Mouse (Mus musculus): ENCODE measurements around the gene Nlk. TPM values are rescaled to one million over a fixed set of nuclear protein-coding genes. Genes with fewer than 3 reads are reported as not detected.

Gene Nlk
- polyA plus RNA-seq (2014; fragmentation: Illumina TruSeq; extraction: RNeasy Lipid Tissue Mini Kit (QIAGEN cat#74804); ENCODE audit: low read depth, low replicate concordance): 39.5 TPM

GRCm38 (mm10) chr11:78696777-78697752, at the start of gene Nlk:
Gene Nlk (minus strand): TSS chr11:78697373.

GRCm38 (mm10) chr11:78550168-78551058, 146.8 kb downstream of the Nlk start, which contains the start of gene Tmem97:
Gene Tmem97 (minus strand): TSS chr11:78550777.

GRCm38 (mm10) chr11:78536080-78536689, 161.0 kb downstream of the Nlk start, which contains the start of the genes Tnfaip1 and Ift20:
Gene Tnfaip1 (minus strand): TSS chr11:78536332.
Gene Ift20 (plus strand): TSS chr11:78536361.

Other genes starting within 250 kb of the Nlk start
- 2.1 TPM for gene Slc46a1, start 231.7 kb downstream of the Nlk start, polyA plus RNA-seq (2014; fragmentation: Illumina TruSeq; extraction: RNeasy Lipid Tissue Mini Kit (QIAGEN cat#74804); ENCODE audit: low read depth, low replicate concordance)
- not detected for gene Sarm1, start 199.6 kb downstream of the Nlk start, polyA plus RNA-seq (2014; fragmentation: Illumina TruSeq; extraction: RNeasy Lipid Tissue Mini Kit (QIAGEN cat#74804); ENCODE audit: low read depth, low replicate concordance)
- not detected for gene Vtn, start 198.3 kb downstream of the Nlk start, polyA plus RNA-seq (2014; fragmentation: Illumina TruSeq; extraction: RNeasy Lipid Tissue Mini Kit (QIAGEN cat#74804); ENCODE audit: low read depth, low replicate concordance)
- not detected for gene Sebox, start 193.9 kb downstream of the Nlk start, polyA plus RNA-seq (2014; fragmentation: Illumina TruSeq; extraction: RNeasy Lipid Tissue Mini Kit (QIAGEN cat#74804); ENCODE audit: low read depth, low replicate concordance)
- 18.7 TPM for gene Tmem199, start 185.2 kb downstream of the Nlk start, polyA plus RNA-seq (2014; fragmentation: Illumina TruSeq; extraction: RNeasy Lipid Tissue Mini Kit (QIAGEN cat#74804); ENCODE audit: low read depth, low replicate concordance)
- gene Poldip2, start 185.2 kb downstream of the Nlk start, polyA plus RNA-seq (2014; fragmentation: Illumina TruSeq; extraction: RNeasy Lipid Tissue Mini Kit (QIAGEN cat#74804); ENCODE audit: low read depth, low replicate concordance): 14.1 TPM
- gene Tnfaip1, start 161.0 kb downstream of the Nlk start, polyA plus RNA-seq (2014; fragmentation: Illumina TruSeq; extraction: RNeasy Lipid Tissue Mini Kit (QIAGEN cat#74804); ENCODE audit: low read depth, low replicate concordance): 41.1 TPM
- gene Ift20, start 161.0 kb downstream of the Nlk start, polyA plus RNA-seq (2014; fragmentation: Illumina TruSeq; extraction: RNeasy Lipid Tissue Mini Kit (QIAGEN cat#74804); ENCODE audit: low read depth, low replicate concordance): 45.6 TPM
- gene Tmem97, start 146.6 kb downstream of the Nlk start, polyA plus RNA-seq (2014; fragmentation: Illumina TruSeq; extraction: RNeasy Lipid Tissue Mini Kit (QIAGEN cat#74804); ENCODE audit: low read depth, low replicate concordance): 33.0 TPM
- gene Ccnq, start 54.4 kb upstream of the Nlk start, polyA plus RNA-seq (2014; fragmentation: Illumina TruSeq; extraction: RNeasy Lipid Tissue Mini Kit (QIAGEN cat#74804); ENCODE audit: low read depth, low replicate concordance): 3.6 TPM
- gene Lyrm9, start 129.2 kb upstream of the Nlk start, polyA plus RNA-seq (2014; fragmentation: Illumina TruSeq; extraction: RNeasy Lipid Tissue Mini Kit (QIAGEN cat#74804); ENCODE audit: low read depth, low replicate concordance): 5.2 TPM
- gene Nos2, start 223.4 kb upstream of the Nlk start, polyA plus RNA-seq (2014; fragmentation: Illumina TruSeq; extraction: RNeasy Lipid Tissue Mini Kit (QIAGEN cat#74804); ENCODE audit: low read depth, low replicate concordance): not detected